Comparison of ENCODE assay signal across 7 mouse cellular contexts in genomic region chr9:44418519-44419385, GRCm38 (mm10). TPM values are rescaled to one million over a fixed set of nuclear protein-coding genes. Genes with fewer than 3 reads are reported as not detected.
DNase-seq lines count a peak whose midpoint lies in the region; ATAC-seq and TF ChIP-seq lines count a peak whose summit lies in the region.

TSS of gene Ccdc84 (minus strand) at chr9:44418569.

- H3K4me2 ChIP-seq in lung, embryonic 16.5 days (ENCODE audit: low read depth, low read length): peak within 1 kb of the TSS; percentile 86
- peak within 1 kb of the TSS; percentile 84 for H3K4me2 ChIP-seq in neural tube, embryonic 14.5 days (ENCODE audit: low read depth, low read length)

- no peak for DNase-seq in lung, postnatal 25 days (ENCODE audit: low spot score)
- DNase-seq in left cerebral cortex, postnatal 4 days: no peak
- DNase-seq in gastrocnemius, postnatal 36 days: no peak

- H3K27me3 ChIP-seq in lung, embryonic 16.5 days (ENCODE audit: control insufficient read depth, insufficient read depth, low read depth, low read length): no peaks in the 10 kb centered on the region
- H3K27me3 ChIP-seq in neural tube, embryonic 14.5 days (ENCODE audit: control insufficient read depth, insufficient read depth, low read length): no peaks in the 10 kb centered on the region

- 76% methylated on average over 14 of the region's 14 CpGs for WGBS in lung, embryonic 16.5 days
- WGBS in neural tube, embryonic 14.5 days: 78% methylated on average over 14 of the region's 14 CpGs

- TF ChIP-seq CTCF in bone marrow macrophage, adult 2 months (IDR thresholded peaks at IDR 0.05; ENCODE audit: low read depth, low read length): no peak

- no peaks in the 10 kb centered on the region for H3K9me3 ChIP-seq in lung, embryonic 16.5 days (ENCODE audit: control insufficient read depth, low read length)
- no peaks in the 10 kb centered on the region for H3K9me3 ChIP-seq in neural tube, embryonic 14.5 days (ENCODE audit: control insufficient read depth, low read length)

- intact Hi-C loops in left cerebral cortex, postnatal 4 days (cut with DNase I): no loop called here
- intact Hi-C loops in gastrocnemius, postnatal 36 days (cut with DNase I): no loop called here

- peaks cover 10% of the 10 kb centered on the region for H3K4me1 ChIP-seq in lung, embryonic 16.5 days (replicated peaks; ENCODE audit: control insufficient read depth, insufficient read depth, low read length)
- H3K4me1 ChIP-seq in bone marrow macrophage, adult 2 months (ENCODE audit: control insufficient read depth, insufficient read depth, low read length): peaks cover 6% of the 10 kb centered on the region
- H3K4me1 ChIP-seq in neural tube, embryonic 14.5 days (ENCODE audit: control insufficient read depth, insufficient read depth, low read length): 0 out of 2 replicates have a peak, but pooled peaks cover 5% of the 10 kb centered on the region

- no peak for ATAC-seq in lung, embryonic 16.5 days (ENCODE audit: low read depth)
- no peak for ATAC-seq in granulocyte monocyte progenitor cell, adult 5-6 weeks (replicated peaks; ENCODE audit: poor library complexity, severe bottlenecking)
- ATAC-seq in neural tube, embryonic 14.5 days (ENCODE audit: low read depth): 0 out of 2 replicates have a peak, but pooled peaks have one; percentile 2

- peaks cover 3% of the 10 kb centered on the region; the same call in 1 of the 2 replicates for H3K36me3 ChIP-seq in lung, embryonic 16.5 days (ENCODE audit: control insufficient read depth, insufficient read depth, low read length)
- peaks cover 3% of the 10 kb centered on the region; the same call in 1 of the 2 replicates for H3K36me3 ChIP-seq in neural tube, embryonic 14.5 days (ENCODE audit: control insufficient read depth, insufficient read depth, low read length)

- TF ChIP-seq POLR2A in bone marrow macrophage, adult 2 months (IDR thresholded peaks at IDR 0.05; ENCODE audit: borderline replicate concordance, low read depth, low read length): no peak

- H3K9ac ChIP-seq in lung, embryonic 16.5 days (ENCODE audit: low read length): peak within 1 kb of the TSS; percentile 83
- H3K9ac ChIP-seq in neural tube, embryonic 14.5 days (replicated peaks; ENCODE audit: low read depth, low read length): peak within 1 kb of the TSS; percentile 78

- H3K27ac ChIP-seq in lung, embryonic 16.5 days (ENCODE audit: low read length): peak within 1 kb of the TSS; percentile 80
- peak within 1 kb of the TSS; percentile 74 for H3K27ac ChIP-seq in bone marrow macrophage, adult 2 months (ENCODE audit: insufficient read depth, low read depth, low read length)
- H3K27ac ChIP-seq in neural tube, embryonic 14.5 days (ENCODE audit: low read depth, low read length): peak within 1 kb of the TSS; percentile 65

- peak within 1 kb of the TSS; percentile 80 for H3K4me3 ChIP-seq in lung, embryonic 16.5 days (ENCODE audit: low read length)
- H3K4me3 ChIP-seq in bone marrow macrophage, adult 2 months (ENCODE audit: insufficient read depth, low read length): peak within 1 kb of the TSS; percentile 92
- H3K4me3 ChIP-seq in neural tube, embryonic 14.5 days (ENCODE audit: low read depth, low read length): peak within 1 kb of the TSS; percentile 74

RNA-seq across cellular contexts. Expression of gene Ccdc84, which starts in this region (rescaled TPM):
- polyA plus RNA-seq in lung, embryonic 16.5 days (2015; fragmentation: Nextera tagmentation; extraction: Ambion mirVana): 32.5 TPM in 2 replicates
- polyA plus RNA-seq in bone marrow macrophage, adult 2 months (2012; ENCODE audit: insufficient read depth, insufficient read length, missing spikeins): 39.3 and 50.2 TPM in 2 replicates
- total RNA-seq in granulocyte monocyte progenitor cell, adult 5-6 weeks (2014; fragmentation: Nextera tagmentation): 22.4 and 46.8 TPM in 2 replicates
- total RNA-seq in granulocyte monocyte progenitor cell, adult 5-6 weeks (2017): 22.5 and 45.1 TPM in 2 replicates
- total RNA-seq in left cerebral cortex, postnatal 4 days (2021): 10 to 100 TPM; 21.6 to 23.4 TPM
- polyA plus RNA-seq in neural tube, embryonic 14.5 days (2014; fragmentation: Nextera tagmentation; extraction: Ambion mirVana): 31.1 and 34.5 TPM in 2 replicates
- 1 to 10 TPM; 5.0 to 5.3 TPM for total RNA-seq in gastrocnemius, postnatal 36 days (2021)
